Mouse (Mus musculus) MEL (cell line): ENCODE results near the gene Serpinb1a. TPM values are rescaled to one million over a fixed set of nuclear protein-coding genes. Genes with fewer than 3 reads are reported as not detected.

ENCODE experiments used
- DNase-seq: peaks from one replicate; pipeline ENCODE4 v3.0.0; 2011; ENCODE audit warnings: low read depth, low spot score
- H3K27ac ChIP-seq: 2 replicates; pipeline ENCODE4 v1.5.1; 2012; ENCODE audit warnings: low read depth, mild to moderate bottlenecking, control low read depth, low read length, moderate library complexity; ENCODE audit not compliant: control insufficient read depth
- H3K27me3 ChIP-seq, 2 experiments: fragments of 150-350 bp in 1 of 2; sonication (generic) in 1 of 2; 2 replicates each; pipeline ENCODE4 v1.6.1; 2012; ENCODE audit warnings: low read length in 2 of 2, mild to moderate bottlenecking in 2 of 2, improper control_type of control experiment in 1 of 2, moderate library complexity in 1 of 2; ENCODE audit not compliant: insufficient read depth in 2 of 2, control insufficient read depth in 1 of 2
- H3K36me3 ChIP-seq, 2 experiments: 2 replicates each; pipeline ENCODE4 v1.6.1; 2012 to 2014; ENCODE audit warnings: low read length in 2 of 2, improper control_type of control experiment in 1 of 2, inconsistent platforms in 1 of 2, mild to moderate bottlenecking in 1 of 2; ENCODE audit not compliant: insufficient read depth in 2 of 2, control insufficient read depth in 1 of 2
- H3K4me1 ChIP-seq, 2 experiments: fragments of 150-350 bp in 1 of 2; sonication (generic) in 1 of 2; 2 replicates each; pipeline ENCODE4 v1.6.1; 2012; ENCODE audit warnings: low read length in 2 of 2, improper control_type of control experiment in 1 of 2, mild to moderate bottlenecking in 1 of 2; ENCODE audit not compliant: insufficient read depth in 2 of 2, control insufficient read depth in 1 of 2
- H3K4me3 ChIP-seq, 2 experiments: fragments of 150-350 bp in 1 of 2; sonication (generic) in 1 of 2; 2 replicates each; pipeline ENCODE4 v1.5.1; 2012; ENCODE audit warnings: low read depth in 2 of 2, low read length in 2 of 2, mild to moderate bottlenecking in 2 of 2, moderate library complexity in 2 of 2, control low read depth in 1 of 2, improper control_type of control experiment in 1 of 2; ENCODE audit not compliant: control insufficient read depth in 1 of 2, insufficient read depth in 1 of 2
- H3K79me2 ChIP-seq: 2 replicates; pipeline ENCODE4 v1.6.1; 2012; ENCODE audit warnings: mild to moderate bottlenecking, low read length, moderate library complexity; ENCODE audit not compliant: control insufficient read depth, poor library complexity, insufficient read depth
- H3K9ac ChIP-seq: 2 replicates; pipeline ENCODE4 v1.6.1; 2012; ENCODE audit warnings: low read depth, mild to moderate bottlenecking, control low read depth, low read length, moderate library complexity; ENCODE audit not compliant: control insufficient read depth, poor library complexity, severe bottlenecking
- H3K9me3 ChIP-seq: fragments of 150-350 bp; sonication (generic); replicated peaks from 2 replicates; pipeline ENCODE4 v1.6.1; 2012; ENCODE audit warnings: mild to moderate bottlenecking, low read length, improper control_type of control experiment, moderate library complexity; ENCODE audit not compliant: insufficient read depth
- CHD1 ChIP-seq: IDR thresholded peaks from 2 replicates; pipeline ENCODE4 v1.6.1; 2012; ENCODE audit warnings: low read depth, mild to moderate bottlenecking, inconsistent platforms, low read length, improper control_type of control experiment
- CHD2 ChIP-seq: IDR thresholded peaks from 2 replicates; pipeline ENCODE4 v1.6.1; 2011; ENCODE audit warnings: low read length, improper control_type of control experiment
- CTCF ChIP-seq, 3 experiments: IDR thresholded peaks in 2 of 3; conservative IDR thresholded peaks in 1 of 3; 2 replicates each; pipeline ENCODE4 v1.5.1; 2011 to 2012; ENCODE audit warnings: low read length in 3 of 3, low read depth in 2 of 3, mild to moderate bottlenecking in 2 of 3, improper control_type of control experiment in 1 of 3, inconsistent platforms in 1 of 3, mixed read lengths in 1 of 3, moderate library complexity in 1 of 3; ENCODE audit not compliant: control insufficient read depth in 1 of 3, insufficient read depth in 1 of 3, poor library complexity in 1 of 3, severe bottlenecking in 1 of 3
- E2F4 ChIP-seq: IDR thresholded peaks from 2 replicates; pipeline ENCODE4 v1.6.1; 2011; ENCODE audit warnings: low read depth, low read length, improper control_type of control experiment, borderline replicate concordance
- ELF1 ChIP-seq: IDR thresholded peaks from 2 replicates; pipeline ENCODE4 v1.6.1; 2014; ENCODE audit warnings: low read depth, mild to moderate bottlenecking, inconsistent platforms, low read length, improper control_type of control experiment, moderate library complexity
- EP300 ChIP-seq, 2 experiments: IDR thresholded peaks; 2 replicates each; pipeline ENCODE4 v1.6.1; 2011; ENCODE audit warnings: improper control_type of control experiment in 2 of 2, low read length in 2 of 2, low read depth in 1 of 2, mild to moderate bottlenecking in 1 of 2
- GABPA ChIP-seq: IDR thresholded peaks from 2 replicates; pipeline ENCODE4 v1.6.1; 2012; ENCODE audit warnings: low read depth, mild to moderate bottlenecking, inconsistent platforms, low read length, improper control_type of control experiment, moderate library complexity
- GATA1 ChIP-seq: IDR thresholded peaks from 2 replicates; pipeline ENCODE4 v1.6.1; 2011; ENCODE audit warnings: low read depth, low read length, improper control_type of control experiment
- HCFC1 ChIP-seq: IDR thresholded peaks from 2 replicates; pipeline ENCODE4 v1.6.1; 2012; ENCODE audit warnings: low read depth, mild to moderate bottlenecking, inconsistent platforms, low read length, improper control_type of control experiment, moderate library complexity
- JUND ChIP-seq: IDR thresholded peaks from 2 replicates; pipeline ENCODE4 v1.6.1; 2011; ENCODE audit warnings: low read depth, mild to moderate bottlenecking, improper control_type of control experiment, low read length
- MAFK ChIP-seq: IDR thresholded peaks from 2 replicates; pipeline ENCODE4 v1.6.1; 2011; ENCODE audit warnings: low read depth, mild to moderate bottlenecking, low read length, improper control_type of control experiment, borderline replicate concordance
- MAX ChIP-seq: IDR thresholded peaks from 2 replicates; pipeline ENCODE4 v1.6.1; 2011; ENCODE audit warnings: low read length, improper control_type of control experiment
- MAZ ChIP-seq: IDR thresholded peaks from 2 replicates; pipeline ENCODE4 v1.6.1; 2012; ENCODE audit warnings: low read depth, mild to moderate bottlenecking, inconsistent platforms, low read length, improper control_type of control experiment
- MEF2A ChIP-seq: IDR thresholded peaks from 2 replicates; pipeline ENCODE4 v1.6.1; 2014; ENCODE audit warnings: low read depth, mild to moderate bottlenecking, inconsistent platforms, low read length, improper control_type of control experiment; ENCODE audit not compliant: poor library complexity, insufficient replicate concordance, severe bottlenecking; ENCODE audit errors: extremely low read depth
- MXI1 ChIP-seq: IDR thresholded peaks from 2 replicates; pipeline ENCODE4 v1.6.1; 2011; ENCODE audit warnings: mild to moderate bottlenecking, low read depth, low read length, improper control_type of control experiment
- MYB ChIP-seq: IDR thresholded peaks from 2 replicates; pipeline ENCODE4 v1.6.1; 2011; ENCODE audit warnings: mild to moderate bottlenecking, low read depth, low read length, improper control_type of control experiment
- MYC ChIP-seq: IDR thresholded peaks from 2 replicates; pipeline ENCODE4 v1.6.1; 2011; ENCODE audit warnings: low read depth, mild to moderate bottlenecking, low read length, improper control_type of control experiment, moderate library complexity
- NRF1 ChIP-seq: IDR thresholded peaks from 2 replicates; pipeline ENCODE4 v1.6.1; 2014; ENCODE audit warnings: low read depth, mild to moderate bottlenecking, inconsistent platforms, low read length, improper control_type of control experiment, moderate library complexity; ENCODE audit not compliant: poor library complexity, insufficient read depth, severe bottlenecking
- POLR2A ChIP-seq, 2 experiments: IDR thresholded peaks; 2 replicates each; pipeline ENCODE4 v1.6.1; 2011 to 2012; ENCODE audit warnings: low read length in 2 of 2, mild to moderate bottlenecking in 2 of 2, control low read depth in 1 of 2, improper control_type of control experiment in 1 of 2, low read depth in 1 of 2, moderate library complexity in 1 of 2; ENCODE audit not compliant: control insufficient read depth in 1 of 2, insufficient read depth in 1 of 2, poor library complexity in 1 of 2
- POLR2AphosphoS2 ChIP-seq: IDR thresholded peaks from 2 replicates; pipeline ENCODE4 v1.6.1; 2011; ENCODE audit warnings: low read length, improper control_type of control experiment
- POLR2AphosphoS5 ChIP-seq: IDR thresholded peaks from 2 replicates; pipeline ENCODE4 v1.6.1; 2012; ENCODE audit warnings: low read depth, borderline replicate concordance, mild to moderate bottlenecking, inconsistent platforms, low read length, moderate library complexity, mixed read lengths
- RAD21 ChIP-seq: IDR thresholded peaks from 2 replicates; pipeline ENCODE4 v1.6.1; 2011; ENCODE audit warnings: mild to moderate bottlenecking, low read depth, low read length, improper control_type of control experiment
- RCOR1 ChIP-seq: IDR thresholded peaks from 2 replicates; pipeline ENCODE4 v1.6.1; 2012; ENCODE audit warnings: low read depth, mild to moderate bottlenecking, inconsistent platforms, low read length, improper control_type of control experiment
- SIN3A ChIP-seq: IDR thresholded peaks from 2 replicates; pipeline ENCODE4 v1.6.1; 2012; ENCODE audit warnings: low read length, improper control_type of control experiment, inconsistent platforms
- TBP ChIP-seq: IDR thresholded peaks from 2 replicates; pipeline ENCODE4 v1.8.0; 2011; ENCODE audit warnings: low read depth, low read length, improper control_type of control experiment
- TCF12 ChIP-seq: IDR thresholded peaks from 2 replicates; pipeline ENCODE4 v1.6.1; 2014; ENCODE audit warnings: low read depth, mild to moderate bottlenecking, inconsistent platforms, low read length, improper control_type of control experiment, moderate library complexity
- UBTF ChIP-seq: IDR thresholded peaks from 2 replicates; pipeline ENCODE4 v1.6.1; 2012; ENCODE audit warnings: low read depth, mild to moderate bottlenecking, inconsistent platforms, low read length, improper control_type of control experiment, moderate library complexity, borderline replicate concordance; ENCODE audit not compliant: insufficient read depth
- USF1 ChIP-seq: IDR thresholded peaks from 2 replicates; pipeline ENCODE4 v1.6.1; 2014; ENCODE audit warnings: low read depth, mild to moderate bottlenecking, inconsistent platforms, low read length, improper control_type of control experiment, moderate library complexity
- ZNF384 ChIP-seq: IDR thresholded peaks from 2 replicates; pipeline ENCODE4 v1.6.1; 2012; ENCODE audit warnings: low read depth, mild to moderate bottlenecking, inconsistent platforms, low read length, improper control_type of control experiment
- polyA plus RNA-seq, 2 experiments: library from polyadenylated mRNA; stranded (reverse) in 1 of 2; unstranded in 1 of 2; fragments of >175 nt in 1 of 2; fragments of >200 nt in 1 of 2; gene quantifications; 2 replicates each; pipeline versions ENCODE4 v1.2.1 to v1.2.4; 2012; ENCODE audit warnings: low replicate concordance in 2 of 2, low read depth in 1 of 2; ENCODE audit not compliant: insufficient read length in 2 of 2, insufficient read depth in 1 of 2, missing spikeins in 1 of 2
- total RNA-seq: library from RNA; depleted of rRNA; stranded (reverse); fragments of 300-350 nt; gene quantifications from 2 replicates; pipeline ENCODE4 v1.2.3, GENCODE M21; 2012

Gene Serpinb1a
- total and polyA plus RNA-seq, 3 experiments = 2.7 to 6.8 TPM; not detected in 1

- peaks cover 0 to 40% of the 10 kb centered on the region in 2 experiments; a peak in 2 of 4 replicates for H3K36me3 ChIP-seq
- no peaks in the 10 kb centered on the region for H3K79me2 ChIP-seq
- H3K4me3 ChIP-seq = no peak overlapping the region
- H3K27ac ChIP-seq = no peak overlapping the region
- TF ChIP-seq MEF2A (no peak), TCF12 (no peak), JUND (no peak), UBTF (no peak), MAX (no peak), GATA1 (no peak), POLR2AphosphoS5 (no peak), NRF1 (no peak), TBP (no peak), ZNF384 (no peak), USF1 (no peak), MYC (no peak), MAFK (no peak), POLR2A (IDR thresholded peaks at IDR 0.05; ENCODE audit: control insufficient read depth in 1 of 2, insufficient read depth in 1 of 2, low read depth in 1 of 2, low read length in 2 of 2, poor library complexity in 1 of 2) (no peak), RCOR1 (no peak), HCFC1 (no peak), MAZ (no peak), ELF1 (no peak), E2F4 (no peak)
- H3K27me3 ChIP-seq = no peaks in the 10 kb centered on the region
- no peak for DNase-seq
- peaks cover 3 to 43% of the 10 kb centered on the region in 2 experiments; a peak in 3 of 4 replicates for H3K4me1 ChIP-seq
- no peak overlapping the region for H3K9ac ChIP-seq
- H3K9me3 ChIP-seq = no peaks in the 10 kb centered on the region
Measured at GRCm38 (mm10) chr13:32832776-32833175, 18.2 kb downstream of the Serpinb1a start.

GRCm38 (mm10) chr13:32831505-32832273 is 19.3 kb downstream of the Serpinb1a start:
- Histone ChIP-seq H3K79me2 (no peaks in the 10 kb centered on the region), H3K4me1 (peaks cover 3 to 43% of the 10 kb centered on the region in 2 experiments; a peak in 3 of 4 replicates), H3K9ac (no peak overlapping the region), H3K36me3 (peaks cover 0 to 40% of the 10 kb centered on the region in 2 experiments; a peak in 2 of 4 replicates), H3K4me3 (no peak overlapping the region), H3K27me3 (no peaks in the 10 kb centered on the region), H3K9me3 (no peaks in the 10 kb centered on the region), H3K27ac (no peak overlapping the region; the same call in 1 of the 2 replicates)
- TF ChIP-seq RCOR1 (peak; percentile 35; the same call in 1 of the 2 replicates), EP300 (IDR thresholded peaks at IDR 0.05; ENCODE audit: low read depth in 1 of 2, low read length in 2 of 2) (peak; percentile 34 to 49; a peak in 2 of 4 replicates), ELF1 (no peak), TCF12 (0 out of 2 replicates have a peak, but pooled peaks have one; percentile 39), HCFC1 (no peak), POLR2AphosphoS2 (no peak), E2F4 (no peak), POLR2AphosphoS5 (no peak), MYB (no peak), GATA1 (peak; percentile 82), GABPA (no peak), TBP (no peak), CTCF (IDR thresholded peaks at IDR 0.05 in 2 of 3, conservative IDR thresholded peaks at IDR 0.05 in 1 of 3; ENCODE audit: control insufficient read depth in 1 of 3, insufficient read depth in 1 of 3, low read depth in 2 of 3, low read length in 3 of 3, poor library complexity in 1 of 3, severe bottlenecking in 1 of 3) (no peak), MXI1 (no peak), MYC (no peak), RAD21 (no peak), USF1 (no peak), SIN3A (no peak), CHD1 (no peak), CHD2 (no peak), NRF1 (no peak)
- no peak for DNase-seq
